Mouse (Mus musculus): Measurements from ENCODE around the gene Xk. TPM values are rescaled to one million over a fixed set of nuclear protein-coding genes. Genes with fewer than 3 reads are reported as not detected.
A peak's percentile ranks its signal among the peaks of the same experiment; 100 is the strongest.
"Not testable (repeated sequence)": the region's sequence is repeated elsewhere in the genome, so short reads cannot be mapped to it uniquely, and the experiment has no call there.

Xk gene
- 1 to 10 TPM; 5.1 to 9.8 (median 8.1) TPM for total RNA-seq (2022)

DNA sequence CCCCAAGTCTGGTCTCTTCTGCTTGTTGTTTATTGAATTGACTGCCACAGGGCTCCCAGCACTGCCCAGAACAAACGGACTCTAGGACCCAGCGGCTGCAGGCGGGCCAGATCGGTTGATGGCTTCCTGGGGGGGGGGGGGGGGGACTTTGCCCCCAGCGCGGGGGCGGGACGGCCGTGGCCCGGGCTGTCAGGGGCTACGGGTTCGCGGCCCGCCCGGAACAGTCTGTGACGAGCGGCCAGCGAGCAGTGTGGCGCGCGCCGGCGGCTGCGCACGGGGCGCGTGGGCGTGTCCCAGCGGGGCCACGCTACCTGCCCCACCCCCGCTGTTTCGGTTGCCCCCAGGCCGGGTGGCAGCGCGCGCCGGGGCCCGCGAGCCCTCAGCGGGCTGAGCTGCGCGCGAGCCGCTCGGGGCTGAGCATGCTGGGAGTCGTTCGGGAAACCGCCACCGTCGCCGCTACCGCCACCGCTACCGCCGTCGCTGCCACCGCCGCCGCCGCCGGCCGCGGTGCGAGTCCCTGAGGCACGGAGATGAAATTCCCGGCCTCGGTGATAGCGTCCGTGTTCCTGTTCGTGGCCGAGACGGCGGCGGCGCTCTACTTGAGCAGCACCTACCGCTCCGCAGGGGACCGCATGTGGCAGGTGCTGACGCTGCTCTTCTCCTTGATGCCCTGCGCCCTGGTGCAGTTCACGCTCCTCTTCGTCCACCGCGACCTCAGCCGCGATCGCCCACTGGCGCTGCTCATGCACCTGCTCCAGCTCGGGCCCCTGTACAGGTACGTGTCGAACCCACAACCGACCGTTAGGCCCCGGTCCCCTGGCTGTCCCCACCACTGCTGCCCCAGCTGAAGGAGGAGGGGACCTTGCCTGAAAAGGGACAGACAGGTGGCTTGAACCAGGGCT lies at the start of gene Xk:
Gene Xk (plus strand): TSS at position 297 of the 902 bp plus-strand sequence.
- peak; percentile 40 for DNase-seq (ENCODE audit: low spot score)

DNA sequence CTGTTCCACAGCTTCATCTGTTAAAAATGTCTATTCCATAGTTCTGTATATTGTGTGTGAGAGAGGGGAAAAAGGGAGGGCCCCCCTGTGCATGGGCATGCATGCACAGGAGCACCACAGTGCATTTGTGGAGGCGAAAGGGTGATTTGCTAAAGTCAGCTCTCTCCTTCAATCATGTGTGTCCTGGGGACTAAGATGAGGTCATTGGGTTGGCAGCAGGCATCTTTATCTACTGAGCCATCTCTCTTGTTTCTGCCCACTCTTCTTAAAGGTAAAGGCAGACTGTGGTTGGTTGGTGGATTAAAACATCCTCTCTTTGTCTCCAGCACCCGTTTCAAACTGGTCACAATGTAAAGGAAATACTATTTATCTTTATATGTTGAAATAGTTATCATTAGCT lies 45.5 kb upstream of the Xk start:
- no peak for DNase-seq (ENCODE audit: low spot score)

DNA sequence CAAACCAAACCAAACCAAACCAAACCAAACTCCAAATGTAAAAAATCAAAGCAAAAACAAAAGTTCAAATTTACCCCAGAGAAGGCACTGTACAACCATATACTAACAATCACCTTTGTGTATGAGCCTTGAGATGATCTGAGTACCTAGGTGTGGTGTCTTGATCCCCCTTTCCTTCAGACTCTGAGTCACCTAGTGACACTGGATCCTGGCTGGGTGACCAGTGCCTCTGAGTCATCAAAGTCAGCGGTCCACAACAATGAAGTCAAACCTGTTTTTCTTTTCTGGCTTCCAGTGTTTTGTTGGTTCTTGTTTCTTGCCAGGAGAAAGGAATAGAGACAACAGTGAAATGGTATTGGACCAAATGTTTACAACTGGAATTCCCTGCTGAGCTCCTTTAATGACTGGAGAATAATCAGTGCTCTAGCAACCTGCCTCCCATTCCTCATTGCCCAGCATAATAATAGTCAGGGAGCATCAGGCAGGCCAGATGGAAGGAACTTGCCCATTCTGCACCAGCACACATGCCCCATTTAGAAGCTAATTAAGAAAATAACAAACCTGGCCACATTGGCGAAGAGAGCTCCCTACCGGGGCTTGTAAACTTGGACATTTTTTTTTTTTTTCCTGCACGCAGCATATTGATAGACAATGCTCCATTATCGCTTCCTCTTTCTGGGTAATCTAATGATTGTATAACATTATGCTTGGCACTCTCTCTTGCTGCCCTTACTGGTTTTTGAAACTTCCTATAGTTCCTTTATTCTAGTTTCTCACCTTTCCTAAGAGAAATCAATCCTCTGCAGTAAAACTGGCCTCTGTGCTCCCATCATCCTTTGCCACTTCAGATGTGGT lies 31.6 kb upstream of the Xk start:
- no peak for DNase-seq (ENCODE audit: low spot score)

DNA sequence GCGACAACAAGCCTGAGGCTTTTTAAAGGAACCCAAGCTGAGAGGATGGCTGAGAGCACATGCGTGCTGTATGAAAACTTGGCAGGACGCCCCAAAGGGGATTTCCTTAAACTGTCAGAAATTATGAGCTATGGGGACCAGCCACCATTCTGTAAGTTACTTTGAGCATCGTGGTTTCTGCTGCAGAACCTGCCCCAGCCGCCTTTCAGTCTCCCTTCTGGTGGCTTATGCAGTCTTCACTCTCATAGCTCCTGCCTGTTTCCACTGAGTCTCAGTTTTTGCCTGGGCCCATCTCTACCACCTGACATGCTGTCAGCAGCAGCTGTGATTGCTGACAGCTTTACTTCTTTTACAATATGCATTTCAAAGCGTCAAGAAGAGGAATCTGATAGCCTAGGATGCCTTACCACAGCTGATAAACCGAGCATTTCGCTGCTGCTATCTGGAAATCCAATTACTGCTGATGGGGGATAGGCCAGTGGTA lies 29.1 kb upstream of the Xk start:
- DNase-seq (ENCODE audit: low spot score): no peak

DNA sequence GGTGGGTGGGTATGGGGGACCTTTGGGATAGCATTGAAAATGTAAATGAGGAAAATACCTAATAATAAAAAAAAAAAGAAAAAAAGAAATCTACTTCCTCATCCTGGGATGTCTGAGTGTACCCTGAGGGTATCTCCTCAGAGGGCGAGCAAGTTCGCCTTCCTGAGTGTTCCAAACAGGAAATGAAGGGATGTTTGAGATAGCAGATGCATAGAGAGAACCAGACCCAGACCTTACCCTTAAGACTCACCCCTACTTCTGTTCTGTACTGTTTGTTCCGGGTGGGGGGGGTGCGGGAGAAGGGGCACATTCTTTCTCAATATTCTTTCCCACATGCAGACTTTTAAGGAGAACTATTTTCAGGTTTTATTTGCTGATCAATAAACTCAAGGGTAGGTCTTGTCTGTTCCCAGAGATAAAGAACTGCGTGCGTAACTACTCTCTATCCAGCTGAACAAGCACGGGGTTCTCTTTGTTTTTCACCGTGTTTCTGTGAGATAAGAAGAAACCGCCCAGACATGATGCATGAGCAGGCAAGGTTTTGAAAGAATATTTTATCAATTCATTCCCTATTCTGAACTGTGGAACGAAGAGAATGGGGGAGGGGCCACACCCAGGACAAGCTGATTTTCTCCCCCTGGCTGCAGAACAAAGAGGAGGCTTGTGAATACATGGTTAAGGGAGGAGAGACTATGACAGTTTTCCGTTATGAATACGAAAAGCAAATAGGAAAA lies 27.8 kb upstream of the Xk start:
- no peak for DNase-seq (ENCODE audit: low spot score)

DNA sequence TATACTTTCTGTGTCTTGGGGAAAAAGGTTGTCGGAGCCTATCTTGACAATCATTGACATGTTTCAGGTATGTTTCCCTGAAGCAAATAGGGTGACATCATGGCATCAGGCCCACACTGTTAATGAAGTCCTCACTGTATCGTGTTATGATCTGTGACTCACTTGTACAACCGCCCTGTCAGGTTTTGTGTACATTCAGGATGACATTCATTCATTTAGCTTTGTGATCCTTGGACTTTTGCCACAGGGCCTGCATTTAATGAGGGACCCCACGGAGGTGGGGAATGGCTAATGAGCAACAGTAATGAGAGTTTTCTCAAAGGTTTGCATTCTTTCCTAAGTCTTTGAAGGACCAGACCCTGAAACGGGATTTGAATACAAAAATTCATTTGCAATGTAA lies 23.6 kb upstream of the Xk start:
- no peak for DNase-seq (ENCODE audit: low spot score)

DNA sequence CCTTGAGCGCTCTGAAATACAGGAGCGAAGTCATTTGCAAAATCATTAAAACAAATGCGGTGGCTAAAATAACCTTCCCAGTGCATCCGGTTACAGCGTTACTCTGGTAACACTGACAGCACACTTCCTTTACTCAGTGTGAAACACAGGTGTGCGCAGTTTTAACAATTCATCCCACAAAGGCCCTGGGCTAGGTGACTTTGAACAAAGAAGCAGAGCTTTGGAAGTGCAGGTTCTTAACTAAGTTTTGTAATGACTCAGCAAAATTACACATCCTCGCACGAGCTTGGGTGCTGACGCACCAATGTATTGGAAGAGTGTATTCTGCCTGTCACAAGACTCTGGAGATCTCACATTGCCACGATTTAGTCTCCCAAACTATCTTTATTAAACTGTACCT lies 18.6 kb upstream of the Xk start:
- no peak for DNase-seq (ENCODE audit: low spot score)

DNA sequence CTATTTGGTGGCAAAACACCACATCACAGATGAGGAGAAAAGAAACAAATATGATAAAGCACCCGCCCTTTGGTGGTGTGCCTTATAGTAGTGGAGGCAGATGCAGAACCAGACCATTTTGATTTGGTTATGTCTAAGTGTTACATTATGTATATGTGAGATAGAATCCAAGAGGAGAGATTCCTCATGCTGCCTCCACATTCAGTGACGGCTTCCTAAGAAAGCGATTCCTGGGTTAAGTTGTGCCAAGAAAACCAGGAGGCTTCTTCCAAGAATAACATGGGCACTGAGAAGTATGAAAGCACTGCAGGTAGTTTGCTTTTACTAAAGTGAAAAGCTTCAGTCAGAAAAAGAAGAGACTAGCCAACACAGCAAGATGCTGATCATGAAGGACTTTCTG lies 17.7 kb upstream of the Xk start:
- DNase-seq (ENCODE audit: low spot score): no peak

DNA sequence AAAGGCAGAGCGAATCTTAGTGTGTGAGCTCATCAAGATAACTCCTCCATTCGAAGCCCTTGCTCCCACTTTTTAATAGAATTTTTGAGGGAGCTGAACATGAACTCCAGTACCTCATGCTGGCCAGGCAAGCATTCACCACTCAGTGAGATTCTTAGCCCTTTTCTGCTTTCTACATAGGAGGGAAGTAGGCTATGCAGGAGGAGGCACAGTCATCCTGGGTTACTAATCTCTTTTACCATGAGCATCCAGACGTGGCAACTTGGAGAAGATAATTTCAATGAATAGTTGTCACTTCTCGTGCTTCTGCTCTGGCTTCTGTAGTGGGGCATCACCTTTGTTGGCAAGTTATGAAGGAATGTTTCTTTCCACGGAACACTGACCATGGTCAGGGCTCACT lies 15.8 kb upstream of the Xk start, which contains the start of gene Gm14862:
Gene Gm14862 (minus strand): TSS at position 134 of the 400 bp plus-strand sequence.
- DNase-seq (ENCODE audit: low spot score): no peak

DNA sequence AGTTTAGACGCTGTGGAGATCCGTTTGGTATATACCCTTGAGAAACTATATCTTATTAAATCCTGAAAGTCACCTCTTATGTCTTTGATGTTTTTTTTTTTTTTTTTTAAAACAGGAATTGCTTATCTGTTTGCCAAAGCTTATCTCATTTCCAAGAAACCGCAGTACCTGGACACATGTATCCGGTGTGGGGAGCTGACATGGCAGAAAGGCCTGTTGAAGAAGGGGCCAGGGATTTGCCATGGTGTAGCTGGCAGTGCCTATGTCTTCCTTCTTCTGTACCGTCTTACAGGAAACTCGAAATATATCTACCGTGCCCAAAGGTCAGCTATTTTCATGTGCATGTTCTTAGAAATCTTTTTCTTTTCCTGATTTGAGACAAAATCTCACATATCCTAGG lies 14.7 kb upstream of the Xk start:
- no peak for DNase-seq (ENCODE audit: low spot score)

DNA sequence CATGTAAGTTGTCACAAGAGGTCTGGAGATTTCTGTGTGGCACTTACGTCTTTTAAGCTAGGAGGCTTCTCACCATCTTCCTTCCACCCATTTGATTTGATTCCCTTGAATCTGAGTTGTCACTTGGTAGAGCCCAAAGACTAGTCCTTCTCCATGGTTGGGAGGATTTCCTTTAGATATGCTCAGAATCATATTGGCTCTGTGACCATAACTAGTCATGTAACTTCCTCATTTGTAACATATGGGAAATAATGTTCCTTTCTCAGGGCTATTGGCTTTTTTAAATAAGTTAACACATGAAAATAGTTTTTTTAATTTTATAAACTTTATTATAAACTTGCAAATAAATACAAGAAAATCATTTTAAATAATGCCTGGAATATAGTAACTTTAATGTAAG lies 13.3 kb upstream of the Xk start:
- DNase-seq (ENCODE audit: low spot score): no peak

DNA sequence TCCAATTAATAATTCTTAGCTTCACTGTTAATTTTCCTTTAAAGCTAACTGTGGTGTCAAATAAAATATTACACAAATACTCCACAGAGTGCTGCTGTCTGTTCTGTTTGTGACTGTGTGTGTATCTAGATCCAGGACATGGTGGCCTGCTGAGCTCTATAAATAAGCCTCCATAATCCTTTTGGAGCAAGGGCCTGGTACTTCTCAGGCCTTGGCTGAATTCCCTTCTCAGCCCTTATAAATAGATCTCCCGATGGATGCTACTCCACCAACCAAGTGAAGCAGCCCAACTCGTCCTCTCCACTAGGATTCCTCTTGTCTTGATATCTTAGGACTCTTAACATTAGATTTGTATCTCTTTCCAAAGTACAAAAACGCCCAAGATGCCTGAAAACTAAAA lies 1.4 kb upstream of the Xk start:
- peak; percentile 4 for DNase-seq (ENCODE audit: low spot score)

DNA sequence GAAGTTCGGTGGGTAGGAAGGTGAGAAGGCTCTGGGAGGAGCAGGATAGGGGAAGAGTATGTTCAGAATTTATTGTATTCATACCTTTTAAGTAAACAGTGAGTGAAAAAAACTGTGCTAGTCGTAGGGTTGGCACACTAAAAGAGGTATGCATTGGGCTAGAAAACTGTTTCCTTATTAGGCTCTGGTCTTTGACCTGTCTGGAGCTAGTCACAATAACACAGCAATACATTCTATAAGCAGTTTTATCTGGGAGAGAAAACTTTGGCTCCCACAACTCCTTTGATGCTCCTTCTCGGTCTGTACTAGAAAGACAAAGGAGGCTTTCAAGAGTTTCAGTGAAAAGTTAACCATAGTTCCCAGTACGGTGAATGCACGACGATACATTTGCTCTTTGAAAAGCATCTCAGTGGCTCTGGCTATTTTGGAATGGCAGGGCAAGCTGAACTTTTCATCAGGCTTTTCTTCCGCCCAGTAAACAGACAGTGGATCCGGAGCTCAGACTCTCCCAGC lies 553 bp upstream of the Xk start:
- no peak for DNase-seq (ENCODE audit: low spot score)

DNA sequence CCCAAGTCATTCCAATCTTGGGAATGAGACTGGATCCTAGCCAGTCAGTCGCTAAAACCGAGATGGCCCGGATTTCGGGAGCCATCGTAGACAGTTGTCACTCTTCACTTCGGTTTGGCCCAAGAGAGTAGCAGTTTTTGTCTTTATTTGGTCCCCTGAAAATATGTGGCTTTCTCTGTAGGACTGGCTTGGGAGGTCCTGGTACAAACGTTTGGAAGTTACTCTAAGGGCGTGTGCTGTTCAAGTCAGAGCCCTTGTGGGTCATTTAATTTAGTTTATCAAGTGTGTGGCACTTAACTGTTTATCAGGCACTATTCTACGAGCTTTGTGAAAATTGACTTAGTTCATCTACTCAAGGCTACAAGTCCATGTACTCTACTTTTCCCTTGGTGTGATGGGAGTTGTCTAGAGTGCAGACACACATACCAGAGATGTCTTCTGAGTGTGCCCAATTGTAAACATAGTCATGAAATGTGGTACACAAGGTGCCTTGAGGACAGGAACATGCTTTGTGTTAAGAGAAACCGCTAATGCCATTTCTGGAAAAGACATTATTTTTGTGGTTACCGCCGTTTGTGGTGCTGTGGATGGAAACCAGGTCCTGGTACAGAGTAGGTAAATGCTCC lies 934 bp downstream of the Xk start:
- no peak for DNase-seq (ENCODE audit: low spot score)

DNA sequence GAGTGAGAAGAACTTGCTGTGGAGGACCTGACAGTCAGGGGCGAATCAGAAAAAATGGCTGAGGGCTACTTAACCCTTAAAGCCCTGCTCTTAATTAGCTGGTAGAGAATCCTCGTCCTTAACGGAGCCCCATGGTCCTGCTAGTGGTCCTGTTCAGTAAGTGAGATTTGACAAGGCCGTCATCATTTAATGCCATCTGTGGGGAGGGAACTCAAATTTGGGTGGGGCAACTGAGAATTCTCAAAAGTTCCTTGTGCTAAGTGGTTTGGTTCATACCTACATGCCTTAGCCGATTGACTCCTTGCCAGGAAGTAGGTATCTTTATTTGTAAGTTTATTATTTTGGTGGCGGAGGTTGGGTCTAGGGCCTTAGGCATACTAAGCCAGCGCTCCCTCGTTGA lies 1.8 kb downstream of the Xk start:
- DNase-seq (ENCODE audit: low spot score): no peak

DNA sequence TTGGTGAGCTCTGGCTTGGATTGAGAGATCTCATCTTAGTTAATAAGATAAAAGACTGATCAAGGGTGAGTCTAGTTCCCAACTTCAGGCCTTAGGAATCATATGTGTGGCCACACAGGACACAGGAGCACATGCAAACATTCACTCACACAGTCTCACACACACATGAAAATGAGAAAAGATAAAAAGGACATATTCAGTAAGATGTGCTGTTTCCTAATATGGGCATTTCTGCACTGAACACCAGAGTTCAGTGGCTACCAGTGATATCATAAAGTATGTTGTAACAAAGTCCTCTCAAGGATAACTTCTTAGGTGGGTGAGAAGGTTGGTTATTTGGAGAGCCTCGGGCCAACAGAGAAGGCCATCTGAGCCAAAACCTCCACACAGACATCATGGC lies 10.9 kb downstream of the Xk start, which contains the start of gene H2al1m:
Gene H2al1m (plus strand): TSS at position 301 of the 400 bp plus-strand sequence.
- DNase-seq (ENCODE audit: low spot score): not testable (repeated sequence)

DNA sequence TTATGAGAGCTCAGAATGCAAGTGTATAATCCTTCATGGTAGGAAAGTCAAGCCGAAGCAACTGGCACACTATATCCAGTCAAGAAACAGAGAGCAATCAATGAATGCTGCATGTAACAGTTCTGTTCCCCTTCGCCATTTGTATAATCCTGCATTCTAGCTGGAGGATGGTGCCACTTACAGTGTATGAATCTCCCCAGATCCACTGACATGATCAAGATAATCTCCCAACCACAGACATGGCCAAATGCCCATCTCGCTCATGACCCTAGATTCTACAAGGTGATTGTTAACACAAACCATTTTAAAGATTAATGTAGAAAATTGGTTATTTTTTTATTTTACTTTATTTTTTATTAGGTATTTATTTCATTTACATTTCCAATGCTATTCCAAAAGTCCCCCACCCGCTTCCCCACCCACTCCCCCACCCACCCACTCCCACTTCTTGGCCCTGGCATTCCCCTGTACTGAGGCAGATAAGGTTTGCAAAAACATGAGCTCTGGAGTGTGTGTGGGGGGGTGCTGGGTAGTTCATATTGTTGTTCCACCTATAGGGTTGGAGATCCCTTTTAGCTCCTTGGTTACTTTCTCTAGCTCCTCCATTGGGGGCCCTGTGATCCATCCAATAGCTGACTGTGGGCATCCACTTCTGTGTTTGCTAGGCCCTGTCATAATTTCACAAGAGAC lies 20.7 kb downstream of the Xk start:
- not testable (repeated sequence) for DNase-seq (ENCODE audit: low spot score)

DNA sequence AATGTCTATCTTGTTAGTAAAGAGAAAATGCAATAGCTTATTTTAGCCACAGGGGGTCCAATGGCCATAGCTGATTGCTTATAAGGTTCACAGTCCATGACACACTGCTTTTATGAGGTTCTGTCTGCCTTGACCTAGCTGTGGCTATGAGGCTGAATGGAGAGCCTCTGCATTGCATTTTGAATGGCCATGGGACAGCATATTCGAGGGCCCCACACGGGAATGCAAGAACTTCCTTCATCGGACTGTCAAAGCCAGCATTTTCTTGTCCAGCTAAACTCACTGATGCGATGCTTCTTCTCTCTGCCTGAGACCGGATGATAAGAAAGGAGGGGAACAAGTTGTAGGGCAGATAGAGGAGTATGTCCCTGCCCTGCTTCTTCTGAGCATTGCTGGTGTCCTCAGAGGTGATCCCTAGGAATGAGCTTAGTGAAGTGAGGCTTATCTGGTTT lies 25.9 kb downstream of the Xk start:
- no peak for DNase-seq (ENCODE audit: low spot score)

DNA sequence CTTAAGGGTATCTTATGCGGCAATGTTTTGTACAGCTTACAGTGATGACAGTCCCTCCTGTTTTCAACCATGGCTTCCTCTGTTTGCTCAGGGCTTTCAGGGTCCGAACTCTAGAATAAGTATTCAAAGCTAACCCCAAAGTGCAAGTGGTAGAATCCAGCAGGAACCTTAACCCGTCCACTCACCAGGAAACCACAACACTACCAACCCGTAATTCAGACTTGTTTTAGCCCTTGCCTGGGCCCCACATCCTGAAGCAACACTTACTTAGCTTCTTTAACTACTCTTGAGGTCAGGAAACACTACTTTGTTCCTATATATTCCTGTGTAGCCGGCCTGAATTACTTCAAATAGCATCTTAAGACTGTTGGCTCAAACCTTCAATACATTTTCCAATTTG lies 30.2 kb downstream of the Xk start:
- no peak for DNase-seq (ENCODE audit: low spot score)

DNA sequence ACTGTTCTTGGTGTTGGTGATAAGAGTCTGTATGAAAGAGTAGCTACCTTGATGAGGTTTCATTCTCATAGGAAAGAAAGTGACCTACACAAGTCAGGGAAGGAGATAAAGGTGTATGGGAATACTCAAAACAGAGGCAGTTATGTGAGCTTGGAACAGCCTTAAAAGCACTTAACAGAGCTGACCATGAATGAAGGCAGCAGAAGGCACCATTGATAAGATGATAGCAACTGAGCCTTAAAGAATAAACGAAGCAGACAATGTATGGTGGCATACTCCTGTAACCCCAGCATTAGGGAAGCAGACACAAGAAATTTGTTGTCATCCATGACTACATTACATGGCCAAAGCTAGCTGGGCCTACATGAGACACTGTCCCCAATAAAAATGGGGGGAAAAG lies 30.9 kb downstream of the Xk start:
- DNase-seq (ENCODE audit: low spot score): no peak

Measured in heart, adult 8-10 months (tissue).